Mouse (Mus musculus) CD4-positive, CD25-positive, alpha-beta regulatory T cell, adult 4 months (primary cell): Measurements from ENCODE around the gene Pde10a. TPM values are rescaled to one million over a fixed set of nuclear protein-coding genes. Genes with fewer than 3 reads are reported as not detected.
"Not testable (repeated sequence)": the region's sequence is repeated elsewhere in the genome, so short reads cannot be mapped to it uniquely, and the experiment has no call there.

Source experiments
- ATAC-seq: one replicate; pipeline ENCODE4 v1.8.0; 2017
- polyA plus RNA-seq, 2 experiments: library from polyadenylated mRNA; unstranded; fragments of 100-300 nt; shearing (Covaris generic); gene quantifications; one replicate each; pipeline ENCODE4 v1.2.1; 2017

The Pde10a gene
- polyA plus RNA-seq, 2 experiments from 2014 or later = 1.1 TPM; not detected in 1

- no peak for ATAC-seq
Observed at GRCm38 (mm10) chr17:8648310-8648709, 123.1 kb downstream of the Pde10a start.

DNA sequence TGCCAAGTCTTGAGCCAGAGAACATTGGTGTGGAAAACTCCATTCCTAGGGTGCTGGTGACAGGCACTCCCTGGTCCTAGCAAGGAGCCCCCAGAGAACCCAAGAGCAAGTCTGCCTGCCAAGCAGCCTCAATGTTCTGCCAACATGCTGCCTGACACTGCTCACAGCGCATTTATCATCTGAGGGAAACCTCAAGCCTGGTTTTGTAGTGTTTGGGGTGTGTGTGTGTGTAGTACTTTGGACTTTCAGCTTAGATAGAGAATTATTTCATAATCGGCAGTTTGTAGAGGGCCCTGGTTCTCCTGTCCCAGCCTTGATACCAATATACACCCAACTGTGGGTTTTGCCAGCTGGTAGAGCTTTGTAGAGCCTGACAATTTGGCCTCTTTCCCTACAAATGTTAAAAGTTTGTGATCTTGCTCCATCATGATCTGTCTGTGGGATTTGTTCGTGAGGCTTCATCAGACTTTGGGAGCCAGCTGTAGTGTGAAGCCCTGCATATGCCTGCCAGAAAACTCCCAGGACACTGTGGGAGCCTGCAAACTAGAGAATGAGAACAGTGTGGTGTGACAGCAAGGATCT lies 127.6 kb downstream of the Pde10a start:
- no peak for ATAC-seq

DNA sequence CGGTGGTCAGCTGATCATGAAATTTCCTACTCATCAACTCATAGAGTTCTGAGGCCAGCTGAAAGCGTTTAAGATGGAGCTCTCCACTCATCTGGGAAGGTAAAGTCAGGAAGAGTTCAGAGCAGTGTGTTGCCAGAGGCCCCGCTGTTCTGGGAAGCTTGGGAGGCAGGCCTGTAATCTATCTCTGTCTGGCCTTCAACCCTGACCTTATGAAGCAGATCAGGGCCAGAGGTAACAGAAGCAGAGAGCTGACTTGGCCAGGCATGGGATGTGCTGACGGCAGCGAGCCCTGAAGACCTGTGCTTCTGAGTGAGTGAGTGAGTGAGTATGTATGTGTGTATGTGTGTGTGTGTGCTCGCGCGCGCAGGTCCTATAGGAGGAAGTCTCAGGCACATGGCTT lies 132.5 kb downstream of the Pde10a start:
- no peak for ATAC-seq

DNA sequence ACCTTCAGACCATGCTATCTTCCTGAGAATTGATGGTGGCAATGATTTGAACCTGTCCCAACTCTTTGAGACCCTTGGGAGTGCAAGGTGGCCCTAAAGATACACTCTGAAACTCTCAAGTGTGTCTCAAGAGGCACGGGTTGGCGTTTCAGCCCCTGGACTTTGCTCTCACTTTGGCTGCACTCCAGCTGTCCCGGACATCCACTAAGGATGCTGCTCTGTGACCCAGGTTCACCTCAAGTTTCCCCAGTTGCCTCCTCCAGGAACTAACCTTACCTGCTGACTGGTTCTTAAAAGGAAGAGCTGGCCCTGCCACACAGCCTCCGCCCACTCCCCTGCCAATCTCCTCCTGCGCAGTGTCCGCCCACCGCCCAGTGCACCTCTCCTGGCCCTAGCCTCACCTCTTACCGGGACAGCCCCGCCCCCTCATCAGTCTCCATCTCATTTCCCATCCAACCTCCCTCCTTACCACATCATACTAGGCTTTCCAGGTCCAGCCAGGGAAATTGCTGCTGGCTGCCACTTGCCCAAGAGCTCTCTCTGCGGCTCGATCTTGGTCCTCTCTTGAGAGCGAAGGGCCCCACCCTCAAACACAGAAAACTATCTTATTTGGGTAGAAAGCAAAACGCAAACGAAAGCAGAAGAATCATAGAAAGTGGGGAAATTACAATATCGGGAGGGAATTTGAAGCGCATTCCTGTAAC lies 133.7 kb downstream of the Pde10a start:
- no peak for ATAC-seq

DNA sequence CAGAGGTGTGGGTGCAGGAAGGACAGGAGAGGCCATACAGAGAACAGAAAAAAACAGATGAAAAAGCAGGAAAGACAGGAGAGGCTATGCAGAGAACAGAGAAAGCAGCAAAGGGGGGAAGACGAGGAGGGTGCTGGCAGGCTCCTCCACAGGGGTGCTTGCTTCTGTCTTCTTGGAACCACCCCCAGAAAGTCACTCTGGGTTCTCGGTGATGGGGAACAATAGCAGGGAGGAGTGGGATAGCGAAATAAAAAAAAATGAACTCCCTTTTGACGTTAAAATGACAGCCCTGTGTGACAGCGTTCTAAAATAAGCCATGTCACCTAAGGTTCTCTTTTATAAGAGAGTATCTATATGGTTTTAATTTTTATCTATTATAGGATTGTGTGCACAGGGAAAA lies 141.7 kb downstream of the Pde10a start:
- no peak for ATAC-seq

GRCm38 (mm10) chr17:8674651-8675050 lies 149.5 kb downstream of the Pde10a start:
- ATAC-seq = no peak

DNA sequence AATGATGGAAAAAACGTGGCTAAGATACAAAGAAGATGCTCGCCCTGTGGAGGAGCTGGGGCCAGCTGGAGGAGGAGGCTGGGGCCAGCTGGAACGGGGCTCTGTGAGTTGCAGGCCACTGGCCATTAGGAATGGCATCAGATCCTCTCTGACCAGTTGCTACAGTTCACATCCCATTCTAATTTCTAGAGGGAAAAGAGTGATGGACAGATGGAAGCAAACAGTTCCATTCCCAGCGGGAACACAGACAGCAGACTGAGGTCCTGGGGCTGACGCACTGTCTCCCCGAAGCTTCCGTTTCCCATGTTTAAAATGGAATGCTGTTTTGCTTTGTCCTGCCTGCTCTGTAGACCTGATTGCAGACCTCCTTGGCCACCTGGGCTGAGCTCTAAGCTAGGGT lies 161.2 kb downstream of the Pde10a start:
- ATAC-seq = no peak

- ATAC-seq = no peak
Observed at GRCm38 (mm10) chr17:8688096-8688495, 162.9 kb downstream of the Pde10a start.

GRCm38 (mm10) chr17:8698265-8698664 lies 173.1 kb downstream of the Pde10a start:
- no peak for ATAC-seq

DNA sequence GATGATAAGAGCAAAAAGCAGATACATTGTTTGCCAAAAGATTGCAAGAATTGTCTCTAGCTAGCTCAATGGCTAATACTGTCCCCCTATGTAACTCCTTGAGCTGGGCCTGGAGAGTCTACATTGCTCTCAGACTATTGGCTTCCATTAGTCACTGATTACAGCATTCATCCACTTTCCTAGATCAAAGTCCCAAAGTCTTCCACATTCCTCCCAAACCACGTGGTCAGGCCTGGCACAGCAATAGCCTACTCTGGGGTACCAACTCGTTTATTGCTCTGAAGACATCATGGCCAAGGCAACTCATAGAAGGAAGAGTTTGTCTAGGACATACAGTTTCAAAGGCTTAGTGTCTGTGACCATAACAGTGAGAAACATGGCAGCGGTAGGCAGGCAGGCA lies 173.6 kb downstream of the Pde10a start:
- no peak for ATAC-seq

DNA sequence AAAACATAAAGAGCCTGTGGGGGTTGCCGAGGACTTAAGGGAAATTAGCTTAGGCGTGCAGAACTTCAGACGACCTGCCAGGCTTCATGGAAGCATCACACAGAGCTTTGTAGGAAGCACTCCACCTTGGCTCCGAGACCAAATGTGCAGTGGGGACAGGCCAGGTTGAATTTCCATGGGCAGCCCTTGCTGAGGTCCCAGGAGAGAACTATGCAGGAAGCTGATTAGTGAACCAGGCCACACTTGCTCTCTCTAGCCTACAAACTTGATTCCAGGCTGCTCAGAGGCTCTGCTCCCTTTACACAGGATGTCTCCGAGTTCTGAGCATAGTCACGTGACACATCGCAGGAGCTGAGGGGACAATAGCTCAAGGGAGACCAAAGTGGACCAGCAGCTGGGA lies 175.9 kb downstream of the Pde10a start:
- ATAC-seq = no peak

DNA sequence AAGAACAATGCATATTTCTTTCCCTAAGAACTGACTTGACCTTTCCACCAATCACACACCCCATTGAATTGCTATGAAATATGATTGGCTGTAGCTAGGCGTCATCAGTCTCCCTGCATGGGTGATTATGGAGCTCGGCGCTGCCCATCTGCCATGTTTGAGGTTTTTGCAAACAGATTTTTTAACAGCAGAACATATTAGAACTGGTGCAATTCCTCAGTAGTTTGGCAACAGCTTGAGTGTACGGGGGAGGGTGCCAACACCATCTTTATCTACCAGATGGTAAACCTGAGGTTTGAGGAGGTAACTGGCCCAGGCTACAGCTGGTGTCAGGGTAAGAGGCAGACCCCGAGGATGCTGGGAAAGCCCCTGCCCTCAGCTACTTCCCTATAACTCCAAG lies 177.3 kb downstream of the Pde10a start:
- ATAC-seq = no peak

DNA sequence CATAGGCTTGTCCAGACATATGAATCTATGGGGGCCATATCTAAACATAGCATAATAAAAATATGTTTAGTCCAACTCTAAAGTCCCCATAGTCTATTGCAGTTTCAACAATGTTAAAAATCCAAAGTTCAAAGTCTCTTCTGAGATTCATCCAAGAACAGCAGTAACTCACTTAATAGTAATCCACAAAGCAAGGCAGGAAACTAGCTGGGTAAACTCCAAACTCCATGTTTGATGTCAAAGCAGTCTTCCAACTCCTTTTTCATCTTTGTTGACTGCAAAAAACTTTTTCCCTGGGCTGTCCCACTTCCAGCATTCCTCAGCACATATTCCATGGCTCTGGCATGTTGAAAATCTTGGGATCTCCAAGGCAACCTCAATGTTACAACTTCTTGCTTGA lies 182.8 kb downstream of the Pde10a start:
- ATAC-seq = no peak

- ATAC-seq = not testable (repeated sequence)
Observed at GRCm38 (mm10) chr17:8712734-8713133, 187.6 kb downstream of the Pde10a start.

DNA sequence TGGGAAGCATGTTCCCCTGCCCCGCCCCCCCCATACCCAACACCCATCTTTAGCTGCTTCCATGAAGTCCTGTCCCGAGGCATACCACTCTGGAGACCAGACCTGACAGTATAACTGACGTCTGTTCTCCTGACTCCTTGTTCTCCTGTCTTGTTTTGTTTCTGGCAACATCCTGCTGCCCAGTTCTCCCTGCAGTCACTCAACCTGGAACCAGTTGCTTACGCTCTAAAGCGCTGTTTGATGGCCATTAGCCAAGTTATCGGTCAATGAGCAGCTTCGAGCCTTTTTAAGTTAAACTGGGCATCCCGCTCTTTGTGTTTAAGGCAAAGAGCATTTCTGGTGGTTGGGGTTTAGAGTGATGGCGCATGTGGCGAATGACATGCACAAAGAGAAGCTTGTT lies 195.8 kb downstream of the Pde10a start:
- no peak for ATAC-seq

DNA sequence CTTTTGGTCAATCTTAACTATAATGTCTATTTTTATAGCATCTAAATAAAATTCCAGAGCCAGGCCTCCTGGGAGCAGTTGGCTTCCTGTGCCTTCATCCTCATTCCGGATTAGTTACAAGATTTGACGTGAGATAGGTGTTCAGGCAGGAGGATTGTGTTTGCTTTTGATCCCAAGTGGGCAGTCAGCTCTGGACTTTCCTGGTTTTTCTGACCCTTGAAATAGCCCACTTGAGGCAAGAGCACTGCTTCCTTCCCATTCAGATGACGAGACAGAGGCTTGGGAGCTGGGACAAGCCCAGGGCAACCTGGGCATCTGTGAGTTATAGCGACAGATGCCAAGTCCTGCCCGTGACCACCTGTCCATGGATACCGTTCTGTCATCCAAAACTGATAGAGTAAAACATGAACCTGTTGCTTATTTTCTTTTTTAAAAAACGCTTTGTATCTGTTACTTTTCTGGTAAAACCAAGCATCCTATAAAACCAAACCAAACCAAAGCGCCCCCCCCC lies 199.3 kb downstream of the Pde10a start:
- ATAC-seq = no peak

DNA sequence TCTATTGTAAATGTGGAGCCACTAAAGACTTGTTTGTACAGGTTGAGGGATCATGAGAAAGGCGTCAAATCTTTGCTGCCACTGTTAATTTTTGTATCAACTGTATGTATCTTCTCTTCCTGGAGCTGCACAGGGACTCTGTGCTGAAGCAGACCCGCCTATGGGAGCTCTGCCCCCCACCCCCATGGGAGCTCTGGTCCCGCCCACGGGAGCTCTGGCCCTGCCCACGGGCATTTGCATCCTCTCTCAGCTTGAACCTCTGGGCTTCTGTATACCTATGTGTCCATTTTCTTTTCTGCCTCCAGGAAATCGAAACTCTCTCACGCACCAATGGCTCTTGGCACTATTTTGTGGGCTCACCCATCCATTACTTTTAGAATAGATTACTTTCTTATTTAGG lies 203.5 kb downstream of the Pde10a start:
- no peak for ATAC-seq

GRCm38 (mm10) chr17:8729808-8730207 lies 204.6 kb downstream of the Pde10a start:
- no peak for ATAC-seq

DNA sequence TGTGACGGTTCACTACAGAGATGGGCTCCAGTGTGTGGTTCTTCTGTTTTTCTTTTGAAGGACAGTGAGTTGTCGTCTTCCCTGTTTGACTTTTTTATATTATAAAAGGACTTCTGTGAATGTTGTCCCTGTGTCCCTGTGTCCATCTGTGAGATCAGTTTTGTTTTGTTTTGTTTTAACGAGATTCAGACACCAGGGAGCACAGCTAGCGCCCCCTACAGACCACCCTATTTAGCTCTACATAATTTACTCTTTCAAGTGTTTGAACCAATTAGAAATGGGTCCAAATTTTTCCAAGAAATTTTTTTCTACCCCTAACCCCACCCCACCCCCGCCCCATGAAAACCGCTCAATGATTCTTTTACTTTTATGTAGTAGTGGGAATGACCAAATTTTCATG lies 205.9 kb downstream of the Pde10a start:
- no peak for ATAC-seq

DNA sequence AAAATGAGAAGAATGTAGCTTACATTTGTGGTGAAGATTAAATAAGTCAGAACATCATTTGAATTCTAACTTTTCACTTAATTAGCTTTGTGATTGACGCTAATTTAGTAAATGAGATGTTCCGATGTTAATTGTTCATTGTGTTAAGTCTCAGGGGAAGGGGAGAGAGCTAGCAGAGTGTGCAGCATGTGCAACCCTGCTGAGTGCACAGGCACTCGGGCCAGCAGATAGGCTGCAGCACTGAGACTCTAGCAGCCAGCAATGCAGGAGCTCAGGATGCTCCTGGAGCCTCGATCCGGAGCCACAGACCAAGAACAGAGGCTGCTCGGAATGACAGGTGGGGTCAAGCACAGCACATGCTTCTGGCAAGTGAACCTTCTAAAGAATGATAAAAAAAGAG lies 211.1 kb downstream of the Pde10a start:
- ATAC-seq = no peak

DNA sequence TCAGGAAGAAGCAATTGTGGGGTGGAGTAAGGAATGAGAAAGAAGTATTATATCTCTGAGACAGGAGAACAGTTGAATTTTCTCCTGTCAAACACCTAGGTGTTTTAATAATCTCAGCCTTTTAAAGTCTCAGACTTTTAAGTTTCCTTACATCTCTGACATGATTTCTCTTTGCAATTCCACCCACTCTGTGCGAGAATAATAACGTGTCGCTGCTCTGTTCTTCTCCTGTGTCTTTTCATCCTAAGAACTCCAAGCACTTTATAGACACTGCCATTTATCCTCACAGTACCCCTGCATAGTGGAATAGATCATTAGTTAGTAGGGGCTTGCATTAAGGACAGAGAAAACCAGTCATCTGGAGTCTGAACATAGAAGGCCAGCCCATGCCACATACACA lies 217.6 kb downstream of the Pde10a start:
- no peak for ATAC-seq

GRCm38 (mm10) chr17:8745334-8745733 lies 220.2 kb downstream of the Pde10a start:
- ATAC-seq = no peak

GRCm38 (mm10) chr17:8749426-8749825 lies 224.3 kb downstream of the Pde10a start:
- ATAC-seq = no peak

DNA sequence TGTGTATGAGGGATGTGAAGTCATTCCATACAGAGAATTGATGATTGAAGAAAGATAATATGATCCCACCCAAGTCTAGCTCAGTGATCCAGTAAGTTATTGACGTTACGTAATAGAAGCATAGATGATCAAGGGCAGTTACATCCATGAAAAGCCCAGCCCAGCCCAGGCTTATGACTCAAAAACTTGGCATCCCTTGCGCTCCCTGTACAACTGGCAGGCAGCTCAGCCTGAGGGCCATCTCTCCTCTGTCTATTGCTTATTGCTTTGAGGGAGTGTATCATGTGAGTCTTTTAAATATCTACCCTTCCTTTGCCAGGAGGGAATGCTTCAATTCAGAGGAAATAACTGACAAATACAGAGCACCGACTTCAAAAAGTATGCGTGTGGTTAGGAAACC lies 232.4 kb downstream of the Pde10a start:
- ATAC-seq = no peak

GRCm38 (mm10) chr17:8763248-8763647 lies 238.1 kb downstream of the Pde10a start:
- ATAC-seq = no peak
